Comparison of ENCODE assay signal across 27 mouse cellular contexts in the genomic region with DNA sequence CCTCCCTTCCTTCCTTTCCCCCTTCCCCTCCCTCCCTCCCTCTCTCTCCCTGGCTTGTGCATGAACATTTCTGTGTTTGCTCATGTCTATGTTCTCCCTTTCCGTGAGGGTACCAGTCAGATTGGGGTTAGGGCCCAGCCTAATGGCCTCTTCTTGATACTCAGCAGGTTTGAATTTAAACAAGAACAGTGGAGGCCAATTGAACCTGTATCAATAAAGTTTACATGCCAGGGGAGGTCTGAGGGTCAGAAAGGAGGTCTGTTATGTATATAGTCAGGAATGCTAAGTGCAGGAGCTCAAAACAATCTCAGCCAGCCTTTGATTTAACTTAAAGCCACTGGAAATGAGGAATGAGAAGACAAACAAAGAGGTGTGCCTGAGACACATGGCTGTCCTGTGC.
DNase-seq lines count a peak whose midpoint lies in the region; ATAC-seq lines count a peak whose summit lies in the region.
"Had no signal": no experiment of that assay in that cellular context is flagged by ENCODE, and none has a peak within 500 bp of the region (broad histone marks: within the 10 kb centered on the region; RNA-seq: fewer than 3 reads in every experiment).

No protein-coding gene starts in this region.

- no peak overlapping the region for H3K4me3 ChIP-seq in hindbrain, embryonic 10.5 days
- H3K4me3 ChIP-seq in hindbrain, embryonic 13.5 days: no peak overlapping the region
- H3K4me3 ChIP-seq in lung, embryonic 15.5 days: no peak overlapping the region
- H3K4me3 ChIP-seq in embryonic facial prominence, embryonic 11.5 days (ENCODE audit: low read depth, low read length): no peak overlapping the region
- H3K4me3 ChIP-seq: forebrain, embryonic 10.5 days; forebrain, embryonic 13.5 days; heart, embryonic 13.5 days; hindbrain, embryonic 12.5 days; intestine, embryonic 15.5 days had no signal

- WGBS in hindbrain, embryonic 10.5 days: 75% methylated on average over 1 of the region's 1 CpGs
- 83% methylated on average over 1 of the region's 1 CpGs for WGBS in hindbrain, embryonic 13.5 days
- WGBS in lung, embryonic 15.5 days: 36% methylated on average over 1 of the region's 1 CpGs
- 67% methylated on average over 1 of the region's 1 CpGs for WGBS in embryonic facial prominence, embryonic 11.5 days

- no peak overlapping the region for H3K4me2 ChIP-seq in hindbrain, embryonic 13.5 days
- H3K4me2 ChIP-seq in lung, embryonic 15.5 days: no peak overlapping the region
- no peak overlapping the region for H3K4me2 ChIP-seq in embryonic facial prominence, embryonic 11.5 days (ENCODE audit: low read depth, low read length)
- H3K4me2 ChIP-seq: forebrain, embryonic 13.5 days; heart, embryonic 13.5 days; hindbrain, embryonic 12.5 days; intestine, embryonic 15.5 days had no signal

- DNase-seq in hindbrain, embryonic 10.5 days (ENCODE audit: low spot score): no peak
- DNase-seq in lung, postnatal 10 days: no peak
- DNase-seq in embryonic facial prominence, embryonic 11.5 days (ENCODE audit: low spot score): peak; percentile 42
- no peak for DNase-seq in ovary, postnatal 14 days (ENCODE audit: low spot score)
- DNase-seq: adrenal gland, postnatal 10 days; B cell, adult 2 months; cerebellum, adult 11 months; cerebellum, adult 2 months; cerebellum, adult 9-11 months; cerebellum, postnatal 25 days; gastrocnemius, postnatal 10 days; gastrocnemius, postnatal 36 days; heart, adult 11 months; heart, postnatal 14 days; heart, postnatal 4 days had no signal

- H3K9me3 ChIP-seq in hindbrain, embryonic 10.5 days: no peaks in the 10 kb centered on the region
- H3K9me3 ChIP-seq in hindbrain, embryonic 13.5 days: no peaks in the 10 kb centered on the region
- H3K9me3 ChIP-seq in lung, embryonic 15.5 days: no peaks in the 10 kb centered on the region
- no peaks in the 10 kb centered on the region for H3K9me3 ChIP-seq in embryonic facial prominence, embryonic 11.5 days (replicated peaks; ENCODE audit: control insufficient read depth, low read length)
- H3K9me3 ChIP-seq: forebrain, embryonic 10.5 days; forebrain, embryonic 13.5 days; G1E; heart, embryonic 13.5 days; hindbrain, embryonic 12.5 days; intestine, embryonic 15.5 days had no signal

- H3K27ac ChIP-seq in hindbrain, embryonic 10.5 days: peak overlapping the region; percentile 56; the same call in 1 of the 2 replicates
- H3K27ac ChIP-seq in hindbrain, embryonic 13.5 days: no peak overlapping the region
- peak overlapping the region; percentile 67 for H3K27ac ChIP-seq in lung, embryonic 15.5 days
- H3K27ac ChIP-seq in embryonic facial prominence, embryonic 11.5 days (replicated peaks; ENCODE audit: low read depth, low read length): no peak overlapping the region
- H3K27ac ChIP-seq: forebrain, embryonic 10.5 days; forebrain, embryonic 13.5 days; heart, embryonic 13.5 days; hindbrain, embryonic 12.5 days had no signal

- H3K4me1 ChIP-seq in hindbrain, embryonic 10.5 days (replicated peaks): peaks cover 10% of the 10 kb centered on the region; the same call in 1 of the 2 replicates
- peaks cover 2% of the 10 kb centered on the region; the same call in 1 of the 2 replicates for H3K4me1 ChIP-seq in hindbrain, embryonic 13.5 days (replicated peaks)
- H3K4me1 ChIP-seq in lung, embryonic 15.5 days: peaks cover 28% of the 10 kb centered on the region; the same call in 1 of the 2 replicates
- H3K4me1 ChIP-seq in embryonic facial prominence, embryonic 11.5 days (ENCODE audit: control insufficient read depth, insufficient read depth, low read length): no peaks in the 10 kb centered on the region
- H3K4me1 ChIP-seq: forebrain, embryonic 13.5 days; hindbrain, embryonic 12.5 days; intestine, embryonic 15.5 days had no signal

- no peaks in the 10 kb centered on the region for H3K36me3 ChIP-seq in hindbrain, embryonic 10.5 days
- H3K36me3 ChIP-seq in hindbrain, embryonic 13.5 days: peaks cover 25% of the 10 kb centered on the region
- no peaks in the 10 kb centered on the region for H3K36me3 ChIP-seq in lung, embryonic 15.5 days
- no peaks in the 10 kb centered on the region for H3K36me3 ChIP-seq in embryonic facial prominence, embryonic 11.5 days (replicated peaks; ENCODE audit: control insufficient read depth, insufficient read depth, low read depth, low read length)
- H3K36me3 ChIP-seq: forebrain, embryonic 10.5 days; G1E; heart, embryonic 13.5 days; hindbrain, embryonic 12.5 days; intestine, embryonic 15.5 days had no signal

- no peak overlapping the region for H3K9ac ChIP-seq in hindbrain, embryonic 13.5 days
- H3K9ac ChIP-seq in lung, embryonic 15.5 days: no peak overlapping the region
- H3K9ac ChIP-seq in embryonic facial prominence, embryonic 11.5 days (replicated peaks; ENCODE audit: low read length): no peak overlapping the region
- H3K9ac ChIP-seq: forebrain, embryonic 13.5 days; heart, embryonic 13.5 days; hindbrain, embryonic 12.5 days; intestine, embryonic 15.5 days had no signal

- no peak for ATAC-seq in hindbrain, embryonic 13.5 days (ENCODE audit: low FRiP score)
- no peak for ATAC-seq in lung, embryonic 15.5 days (ENCODE audit: borderline replicate concordance, extremely low read depth, low FRiP score, low TSS enrichment)
- no peak for ATAC-seq in embryonic facial prominence, embryonic 11.5 days (replicated peaks; ENCODE audit: insufficient number of reproducible peaks, low FRiP score, low TSS enrichment, low read depth)
- ATAC-seq: forebrain, embryonic 13.5 days; forebrain, embryonic 16.5 days; hindbrain, embryonic 16.5 days; intestine, embryonic 15.5 days; Patski had no signal

- H3K27me3 ChIP-seq in hindbrain, embryonic 10.5 days (ENCODE audit: insufficient read depth, poor library complexity, severe bottlenecking): no peaks in the 10 kb centered on the region
- no peaks in the 10 kb centered on the region for H3K27me3 ChIP-seq in hindbrain, embryonic 13.5 days
- no peaks in the 10 kb centered on the region for H3K27me3 ChIP-seq in lung, embryonic 15.5 days
- no peaks in the 10 kb centered on the region; the same call in 1 of the 2 replicates for H3K27me3 ChIP-seq in embryonic facial prominence, embryonic 11.5 days (ENCODE audit: control insufficient read depth, insufficient read depth, low read length)
- H3K27me3 ChIP-seq: CH12.LX; forebrain, embryonic 13.5 days; heart, embryonic 13.5 days; hindbrain, embryonic 12.5 days; intestine, embryonic 15.5 days; Patski had no signal

Comparison
In these comparisons a context has a peak if more than half of its experiments do, and no peak if none do; other contexts are left out.
1. H3K27ac ChIP-seq: peak in hindbrain, embryonic 10.5 days (single experiment) and lung, embryonic 15.5 days (single experiment); none in hindbrain, embryonic 13.5 days (single experiment) and embryonic facial prominence, embryonic 11.5 days (single experiment).